Mouse (Mus musculus): ENCODE results near the gene Cdon.
"Not testable (repeated sequence)": the region's sequence is repeated elsewhere in the genome, so short reads cannot be mapped to it uniquely, and the experiment has no call there.

Gene Cdon

DNA sequence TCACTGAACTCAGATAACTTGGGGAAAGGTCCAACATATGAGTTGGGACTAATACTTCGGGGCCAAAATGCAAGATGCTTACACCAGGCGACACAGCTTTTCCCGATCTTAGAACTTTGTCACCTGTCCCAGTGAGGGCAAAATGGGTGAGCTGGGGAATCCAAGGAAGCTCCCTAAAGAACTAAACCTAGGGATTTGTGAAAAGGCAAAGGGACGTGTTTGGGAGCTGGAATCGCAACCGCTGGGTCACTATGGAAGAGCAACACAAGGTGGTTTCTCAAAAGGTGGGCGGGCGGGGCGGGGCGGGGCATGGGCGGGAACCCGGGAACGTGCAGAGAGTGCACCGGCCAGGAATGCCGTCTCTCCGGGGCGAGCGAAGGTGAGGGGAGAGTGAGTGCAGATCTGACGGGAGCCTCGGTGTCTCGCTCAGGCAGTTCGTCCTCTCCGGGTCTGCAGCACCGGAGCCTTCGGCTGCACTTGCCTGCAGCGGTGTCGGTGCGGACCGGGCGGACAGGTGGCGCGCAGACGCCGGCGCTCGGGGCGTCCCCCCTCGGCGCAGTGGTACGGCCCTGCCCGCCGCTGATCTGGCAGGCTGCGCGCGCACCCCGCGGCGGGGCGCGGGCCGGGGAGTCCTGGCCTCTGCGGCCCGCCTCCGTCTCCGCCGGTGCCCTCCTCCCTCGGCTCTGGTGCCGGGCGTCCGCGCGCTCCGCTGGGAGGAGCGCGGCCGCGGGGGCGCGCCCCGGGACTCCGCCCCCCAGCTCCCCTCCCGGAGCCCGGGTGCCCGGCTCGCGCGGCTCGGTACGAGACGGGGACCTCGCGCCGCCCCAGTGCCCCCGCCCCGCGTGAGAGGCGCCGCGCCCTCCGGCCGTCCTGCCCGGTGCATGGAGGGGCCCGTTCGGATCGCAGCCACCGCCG lies at the start of gene Cdon:
Cdon (plus strand) TSS at position 324 of the 915 bp plus-strand sequence.
- peak; percentile 88 to 89 for DNase-seq (ENCODE audit: low spot score in 2 of 2)

DNA sequence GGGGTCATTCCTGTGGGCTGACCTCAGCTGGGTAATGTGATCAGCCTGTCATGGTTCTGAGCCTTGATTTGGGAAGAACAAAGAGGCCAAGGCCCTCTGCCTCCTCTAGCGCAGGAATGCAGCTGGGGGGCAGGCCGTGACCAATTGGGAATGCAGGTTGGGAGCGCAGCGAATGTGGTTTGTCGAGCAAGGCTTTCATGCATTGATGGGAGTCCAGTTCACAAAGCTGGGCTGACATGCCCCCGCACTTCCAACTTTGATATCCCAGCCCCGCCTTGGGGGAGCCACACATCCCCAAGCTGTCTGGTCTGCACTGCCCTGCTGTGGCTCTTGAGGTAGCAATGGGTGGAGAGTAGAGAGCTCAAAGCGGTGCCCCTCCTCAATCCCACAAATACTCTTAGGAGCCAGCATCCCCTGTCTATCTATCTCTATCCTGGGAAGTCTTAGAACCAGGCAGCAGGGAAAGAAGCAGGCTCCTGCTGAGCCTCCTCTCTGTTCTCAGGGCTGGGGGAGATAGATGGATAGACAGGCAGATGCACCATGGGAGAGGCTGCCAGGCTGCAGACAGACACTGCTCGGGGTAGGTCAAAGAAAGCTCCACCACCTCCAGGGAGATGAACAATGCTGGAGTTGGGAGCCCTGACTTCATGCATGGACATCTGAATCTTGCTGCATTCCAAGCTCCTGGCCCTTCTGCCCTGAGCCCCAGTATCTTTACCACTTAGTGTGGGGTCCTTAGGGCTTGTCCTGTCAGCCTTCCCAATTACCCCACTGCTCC lies 48.4 kb upstream of the Cdon start:
- no peak for DNase-seq (ENCODE audit: low spot score in 2 of 2)

DNA sequence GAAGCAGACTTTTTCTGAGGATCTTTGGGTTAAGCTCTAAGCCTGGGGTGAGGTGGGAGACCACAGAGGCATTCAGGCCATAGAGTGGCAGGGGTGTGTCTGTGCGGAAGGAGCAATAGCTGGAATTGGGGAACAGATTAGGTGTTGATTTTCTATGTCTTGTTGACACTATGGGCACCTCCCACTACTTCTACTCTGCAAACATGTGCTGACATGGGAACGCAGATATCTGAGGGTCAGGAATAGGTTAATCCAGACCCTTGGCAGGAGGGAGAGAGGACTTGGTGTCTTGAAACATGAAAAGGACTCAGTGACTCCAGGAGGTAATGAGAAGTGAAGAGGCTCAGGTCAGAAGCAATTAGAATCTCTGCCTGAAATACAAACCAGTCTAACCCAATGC lies 43.0 kb upstream of the Cdon start:
- DNase-seq (ENCODE audit: low spot score in 2 of 2) = no peak

DNA sequence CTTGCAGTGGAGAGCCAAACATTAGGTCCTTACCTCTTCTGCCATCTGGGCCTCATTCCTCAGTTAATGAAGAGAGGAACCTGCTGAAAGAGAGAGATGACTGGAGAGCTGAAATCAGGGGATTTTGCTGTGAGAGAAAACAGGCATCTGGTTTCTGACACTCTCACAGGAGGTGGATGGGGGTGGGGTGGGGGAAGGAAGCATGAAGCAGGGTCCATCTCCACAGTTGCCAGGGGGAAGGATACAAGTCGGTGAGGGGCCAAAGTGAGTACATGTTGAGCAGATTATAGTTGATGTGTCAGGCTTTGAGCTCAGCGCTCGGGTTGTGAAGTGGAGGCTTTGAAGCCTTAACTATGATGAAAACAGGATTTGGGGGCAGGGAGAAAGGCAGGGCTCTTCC lies 41.9 kb upstream of the Cdon start:
- DNase-seq (ENCODE audit: low spot score in 2 of 2) = no peak

DNA sequence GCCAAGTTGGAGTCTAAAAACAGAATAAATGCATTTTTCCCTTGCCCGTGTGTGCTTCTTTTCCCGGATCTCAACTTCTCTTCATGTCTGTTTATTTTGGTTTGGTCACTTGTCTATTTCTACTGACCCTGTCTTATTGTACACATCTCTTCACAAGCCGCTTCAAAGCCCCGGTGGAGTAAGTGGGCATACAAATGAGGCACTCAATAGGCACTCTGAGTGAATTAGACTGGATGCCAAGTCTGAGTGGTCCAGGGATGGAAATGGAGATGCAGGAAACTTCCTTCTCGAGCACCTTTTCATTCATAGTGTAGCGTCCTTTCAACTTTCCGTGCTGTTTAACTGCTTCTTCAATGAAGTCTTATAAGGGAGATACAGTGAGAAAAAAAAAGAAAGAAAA lies 21.0 kb upstream of the Cdon start:
- DNase-seq (ENCODE audit: low spot score in 2 of 2) = no peak

DNA sequence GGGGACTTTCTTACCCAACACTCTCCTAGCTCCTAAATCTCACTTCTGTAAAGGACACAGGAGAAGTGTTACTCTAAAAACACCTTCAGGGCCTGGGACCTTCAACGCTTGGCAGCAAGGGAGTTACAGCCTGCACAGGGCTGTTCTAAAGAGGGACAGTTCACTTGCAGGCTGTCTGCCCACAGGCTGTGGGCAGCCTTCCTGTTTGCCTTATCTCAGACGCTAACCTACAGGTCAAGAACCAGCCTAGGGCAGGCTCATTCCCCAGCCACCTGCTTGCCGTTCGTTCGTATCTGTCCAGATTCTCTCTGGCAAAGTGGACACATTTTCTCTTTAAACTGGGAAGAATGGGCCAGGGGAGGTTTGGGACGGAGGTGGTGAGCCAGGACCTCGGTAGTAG lies 20.5 kb upstream of the Cdon start:
- DNase-seq (ENCODE audit: low spot score in 2 of 2) = no peak

DNA sequence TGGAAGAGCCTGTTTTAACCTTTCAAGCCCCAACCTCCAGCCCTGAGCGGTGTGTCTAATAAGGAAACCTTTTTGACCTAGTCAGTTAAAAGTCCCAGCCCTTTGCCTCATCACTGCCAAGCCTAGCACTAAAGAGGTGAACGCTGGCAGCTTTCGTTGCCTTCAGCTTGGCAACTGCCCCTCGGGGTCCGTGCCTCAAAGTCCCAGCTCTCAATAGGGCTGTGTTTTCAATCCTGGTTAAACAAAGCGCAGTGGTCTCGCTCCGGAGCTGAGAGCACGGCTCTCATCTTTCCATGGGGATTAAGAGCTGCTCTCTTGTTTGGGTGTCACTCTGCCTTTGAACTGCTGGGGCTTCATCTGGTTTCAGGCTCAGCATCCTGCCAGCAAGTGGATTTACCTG lies 20.1 kb upstream of the Cdon start:
- DNase-seq (ENCODE audit: low spot score in 2 of 2) = no peak

DNA sequence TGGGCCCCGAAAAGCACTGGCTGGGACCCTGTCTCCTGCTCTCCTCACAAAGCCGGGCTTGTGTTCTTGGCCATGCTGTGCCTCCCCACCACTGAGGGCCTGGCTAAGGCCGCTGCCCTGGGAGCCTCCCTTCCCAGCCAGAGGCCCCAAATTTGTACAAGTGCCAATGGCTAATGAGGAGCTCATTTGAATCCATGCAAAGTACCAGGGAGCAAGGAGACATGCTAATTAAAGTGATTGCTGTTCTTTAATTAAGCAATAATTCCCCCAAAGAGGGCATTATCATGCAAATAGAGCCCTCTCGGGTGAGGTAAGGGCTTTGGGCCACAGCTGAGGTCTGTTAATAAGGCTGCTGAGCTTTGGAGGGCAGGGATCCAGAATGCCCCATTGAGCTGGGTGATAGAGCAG lies 18.3 kb upstream of the Cdon start:
- DNase-seq (ENCODE audit: low spot score in 2 of 2) = no peak

DNA sequence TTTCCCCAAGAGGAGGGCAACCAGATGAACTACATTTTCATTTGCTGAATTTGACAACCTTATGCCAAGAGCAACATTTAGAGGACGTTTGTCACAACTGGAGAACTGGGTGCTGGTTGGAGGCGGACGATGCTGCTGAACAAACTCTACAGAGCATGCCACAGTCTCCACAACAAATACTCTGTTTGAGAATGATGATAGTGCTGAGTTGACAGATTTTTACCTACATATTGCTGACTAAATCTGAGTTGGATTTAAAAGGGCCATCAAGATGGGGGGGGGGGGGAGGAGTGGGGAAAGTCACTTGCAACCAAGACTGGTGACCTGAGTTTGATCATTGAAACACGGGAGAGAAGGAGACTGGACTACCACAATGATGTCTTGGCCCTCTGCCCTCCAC lies 17.4 kb upstream of the Cdon start:
- DNase-seq (ENCODE audit: low spot score in 2 of 2) = no peak

DNA sequence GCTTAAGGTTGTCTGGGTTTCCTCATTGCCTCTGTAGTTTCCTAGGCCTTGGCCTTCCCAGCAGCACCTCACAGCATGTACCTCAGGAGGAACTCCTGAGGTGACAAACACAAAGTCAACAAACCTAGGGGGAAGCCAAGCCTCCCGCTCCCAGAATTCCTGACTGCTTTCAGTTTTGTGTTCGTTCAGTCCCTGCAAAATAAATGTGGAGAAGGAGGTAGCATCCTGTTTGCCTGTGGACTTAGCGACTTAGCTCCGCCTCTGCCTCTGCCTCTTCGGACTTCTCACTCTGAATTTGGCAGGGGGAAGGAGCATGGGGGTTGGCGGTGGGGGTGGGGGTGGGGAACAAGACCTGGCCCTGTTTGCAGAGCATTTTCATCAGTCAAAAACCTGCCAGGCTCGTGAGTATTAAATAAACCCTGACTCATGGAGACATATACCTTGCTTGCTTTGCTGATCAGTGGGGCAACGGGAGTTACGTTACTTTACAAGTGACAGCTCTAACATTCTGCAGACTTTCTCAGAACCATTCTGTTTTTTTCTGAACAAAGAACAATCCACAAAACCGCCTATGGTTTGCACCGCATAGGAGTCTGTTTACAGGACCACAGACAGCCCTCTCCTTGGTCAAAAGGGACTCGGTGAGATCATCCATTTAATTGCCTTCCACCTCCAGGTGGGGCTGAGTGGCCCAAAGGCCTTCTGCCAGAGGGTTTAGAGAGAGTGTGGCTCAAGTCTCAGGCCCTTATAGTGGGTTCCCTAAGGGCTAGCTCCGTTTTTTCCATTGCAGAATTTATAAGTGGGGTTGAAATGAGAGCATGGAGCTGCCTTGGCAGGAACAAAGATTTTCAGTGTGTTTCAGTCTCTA lies 15.7 kb upstream of the Cdon start:
- DNase-seq (ENCODE audit: low spot score in 2 of 2) = no peak

DNA sequence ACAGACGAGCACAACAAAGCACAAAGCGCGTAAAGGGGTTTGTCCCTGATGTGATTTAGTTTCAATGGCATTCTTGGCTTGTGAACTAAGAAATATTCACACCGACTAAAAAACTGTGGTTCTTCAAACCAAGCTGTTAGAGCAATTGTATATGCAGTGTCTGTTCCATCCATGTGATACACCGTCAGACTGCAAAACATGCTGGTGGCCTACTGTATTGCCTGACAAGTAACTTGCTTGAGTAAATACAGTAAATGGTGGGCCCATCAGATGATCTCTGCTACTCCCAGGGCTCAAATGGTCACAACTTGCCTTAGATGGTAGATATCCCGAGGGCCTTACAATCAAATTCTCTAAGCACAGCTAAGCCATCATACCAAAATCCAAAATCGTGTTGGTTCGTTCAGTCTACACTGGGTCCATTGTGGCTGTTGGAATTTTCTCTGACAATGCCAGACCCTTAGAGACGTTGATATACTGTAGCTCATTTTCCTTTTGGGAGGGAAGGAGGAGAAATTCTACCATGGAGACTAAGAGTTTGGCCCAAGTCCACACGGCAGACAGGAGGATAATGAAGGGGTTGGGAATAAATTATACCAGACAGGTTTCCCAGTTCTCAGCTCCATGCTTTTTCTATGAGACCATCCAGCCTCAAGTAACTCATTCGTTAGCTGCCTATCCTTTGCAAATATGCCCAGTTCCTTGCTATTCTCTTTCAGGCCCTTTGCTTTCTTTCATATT lies 9.5 kb upstream of the Cdon start:
- no peak for DNase-seq (ENCODE audit: low spot score in 2 of 2)

DNA sequence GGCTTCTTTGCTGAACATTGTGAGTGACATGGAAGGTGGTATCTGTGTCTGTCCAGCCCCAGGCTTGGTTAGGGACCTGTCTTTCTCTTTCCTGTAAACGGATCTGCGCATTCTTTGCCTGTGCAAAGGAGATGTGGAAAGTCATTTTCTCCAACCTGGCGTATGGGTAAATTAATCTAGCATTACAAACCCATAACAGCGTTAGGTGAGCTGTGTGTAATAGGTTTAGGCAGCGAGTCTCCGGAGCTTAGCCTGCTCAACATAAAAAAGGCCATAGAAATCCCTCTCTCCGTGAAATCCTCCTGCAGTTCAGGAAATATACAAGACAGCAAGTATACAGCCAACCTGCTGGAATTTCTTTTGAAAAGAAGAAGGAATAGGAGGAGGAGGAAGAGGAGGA lies 9.0 kb upstream of the Cdon start:
- DNase-seq (ENCODE audit: low spot score in 2 of 2) = no peak

DNA sequence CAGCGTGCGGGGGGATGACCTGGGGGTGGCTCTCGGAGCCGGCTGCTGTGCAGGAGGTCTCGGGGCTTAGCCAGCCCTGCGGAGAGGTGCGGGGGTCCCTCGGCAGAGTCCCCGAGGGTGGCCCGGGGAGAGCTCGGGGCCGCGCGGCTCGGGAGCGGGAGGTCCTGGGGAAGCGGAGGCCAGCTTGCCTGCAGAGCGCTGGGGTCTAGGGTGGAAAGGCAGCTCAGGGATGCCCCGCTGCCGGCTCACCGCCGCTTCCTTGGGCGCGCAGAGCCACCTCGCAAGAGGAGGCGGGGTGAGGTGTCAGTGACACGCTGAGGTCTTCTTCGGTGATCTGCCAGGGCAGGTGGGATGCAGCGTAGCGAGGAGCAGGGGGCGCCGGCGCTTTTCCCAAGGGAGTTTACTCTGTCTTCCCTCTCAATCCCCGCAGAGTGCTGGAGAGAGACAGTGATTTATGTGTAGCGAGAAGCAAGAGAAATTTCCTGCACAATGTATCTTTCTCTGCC lies 855 bp downstream of the Cdon start:
- peak; percentile 29 for DNase-seq (ENCODE audit: low spot score in 2 of 2)

DNA sequence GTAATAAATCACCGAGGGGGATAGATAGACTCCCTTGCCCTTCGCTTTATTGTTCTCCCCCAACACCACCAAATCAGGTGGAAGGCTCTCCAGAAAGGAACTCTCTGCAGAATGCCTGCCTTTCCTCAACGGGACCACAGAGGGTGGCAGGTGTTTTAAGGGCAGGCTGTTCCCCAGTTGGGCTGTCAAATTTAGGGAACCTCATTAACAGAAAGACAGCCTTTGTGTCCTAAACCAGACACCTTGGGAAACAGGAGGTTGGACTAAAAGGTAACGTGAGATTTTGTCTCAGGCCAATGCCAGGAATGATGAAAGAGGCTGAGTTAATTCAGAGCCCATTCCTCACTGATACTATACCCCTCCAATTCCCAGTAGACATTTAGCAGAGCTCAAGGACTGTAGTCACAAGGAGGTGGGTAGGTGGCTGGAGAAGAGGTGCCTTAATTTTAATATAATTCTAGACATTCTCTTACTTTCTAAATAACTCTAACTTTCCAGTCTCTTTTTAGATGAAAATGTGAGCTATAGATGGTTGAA lies 1.5 kb downstream of the Cdon start:
- no peak for DNase-seq (ENCODE audit: low spot score in 2 of 2)

DNA sequence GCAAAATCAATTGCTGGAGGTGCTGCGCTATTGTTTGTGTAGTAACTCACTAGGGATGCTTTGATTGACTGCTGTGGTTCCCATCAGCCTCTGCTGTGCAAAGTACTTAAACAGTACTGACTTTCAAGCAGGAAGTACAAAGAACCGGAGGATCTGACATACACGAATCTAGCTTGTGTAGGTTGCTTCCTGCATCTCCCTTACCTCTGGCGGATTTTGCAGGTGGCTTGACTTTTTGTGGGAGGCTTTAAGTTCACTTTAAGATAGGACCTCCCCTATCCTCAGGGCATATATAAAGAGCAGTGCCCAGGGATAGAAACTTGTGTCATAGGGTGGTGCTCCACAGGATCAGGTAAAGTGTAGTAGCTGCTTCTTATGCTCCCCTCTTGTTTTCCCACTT lies 2.3 kb downstream of the Cdon start:
- peak; percentile 4 to 5 for DNase-seq (ENCODE audit: low spot score in 2 of 2)

DNA sequence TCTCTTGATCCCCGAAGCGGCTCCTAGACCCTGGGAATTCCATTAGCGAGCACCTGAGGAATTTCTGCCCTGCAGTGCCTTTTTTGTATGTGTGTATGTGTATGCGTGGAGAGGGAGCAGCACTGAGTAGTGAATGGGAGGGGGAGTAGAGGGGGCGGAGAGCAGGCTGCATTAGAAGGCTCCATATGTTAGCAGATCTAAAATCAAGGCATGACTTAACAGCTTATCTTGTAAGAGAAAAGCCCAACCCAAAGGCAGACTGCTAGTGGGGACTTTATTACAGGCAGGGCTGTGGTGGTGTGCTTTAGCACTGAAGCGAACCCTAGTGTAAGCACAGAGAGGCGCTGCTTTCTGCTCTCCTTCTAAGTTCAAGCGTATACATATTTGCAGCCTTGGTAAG lies 3.7 kb downstream of the Cdon start:
- no peak for DNase-seq (ENCODE audit: low spot score in 2 of 2)

DNA sequence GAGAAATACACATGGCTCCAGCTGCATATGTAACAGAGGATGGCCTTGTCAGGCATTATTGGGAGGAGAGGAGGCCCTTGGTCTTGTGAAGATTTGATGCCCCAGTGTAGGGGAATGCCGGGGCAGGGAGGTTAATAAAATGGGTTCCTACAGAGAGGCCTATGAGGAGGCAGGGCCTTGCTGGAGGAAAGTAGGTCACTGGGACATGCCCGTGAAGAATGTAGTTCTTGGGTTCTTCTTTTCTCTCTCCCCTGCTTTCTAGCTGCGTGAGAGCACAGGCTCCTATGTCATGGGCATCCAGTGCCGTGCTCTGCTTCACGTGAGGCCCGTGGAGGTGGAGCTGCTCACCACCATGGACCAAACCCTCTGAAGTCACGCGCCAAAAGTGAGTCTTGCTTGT lies 9.5 kb downstream of the Cdon start:
- no peak for DNase-seq (ENCODE audit: low spot score in 2 of 2)

DNA sequence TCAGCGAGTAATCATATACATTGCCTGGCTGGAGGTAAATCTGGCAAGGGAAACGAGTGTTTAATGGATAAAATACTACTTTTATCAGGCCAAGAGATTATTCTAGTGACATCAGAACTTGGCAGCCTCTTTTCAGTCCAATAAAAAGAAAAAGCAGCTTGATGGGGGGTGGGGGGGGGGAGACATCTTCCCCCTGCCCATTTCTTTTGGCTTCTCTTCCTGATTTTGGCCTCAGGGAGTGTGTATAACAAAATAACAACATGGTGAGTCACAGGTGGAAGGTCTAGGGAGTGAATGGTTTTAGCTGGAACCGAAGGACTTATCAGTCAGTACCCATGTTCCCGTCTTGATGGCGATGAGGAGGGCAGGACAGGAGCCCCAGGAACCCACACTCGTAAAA lies 10.5 kb downstream of the Cdon start:
- no peak for DNase-seq (ENCODE audit: low spot score in 2 of 2)

DNA sequence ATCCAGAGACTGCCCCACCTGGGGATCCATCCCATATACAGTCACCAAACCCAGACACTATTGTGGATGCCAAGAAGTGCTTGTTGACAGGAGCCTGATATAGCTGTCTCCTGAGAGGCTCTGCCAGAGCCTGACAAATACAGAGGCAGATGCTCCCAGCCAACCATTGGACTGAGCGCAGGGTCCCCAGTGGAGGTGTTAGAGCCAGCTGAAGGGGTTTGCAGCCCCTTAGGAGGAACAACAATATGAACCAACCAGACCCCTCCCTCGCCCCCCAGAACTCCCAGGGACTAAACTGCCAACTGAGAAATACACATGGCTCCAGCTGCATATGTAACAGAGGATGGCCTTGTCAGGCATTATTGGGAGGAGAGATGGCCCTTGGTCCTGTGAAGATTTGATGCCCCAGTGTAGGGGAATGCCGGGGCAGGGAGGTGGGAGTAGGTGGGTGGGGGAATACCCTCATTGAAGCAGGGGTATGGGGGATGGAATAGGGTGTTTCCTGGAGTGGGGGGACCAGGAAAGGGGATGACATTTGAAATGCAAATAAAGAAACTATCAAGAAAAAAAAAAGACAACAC lies 11.9 kb downstream of the Cdon start:
- DNase-seq (ENCODE audit: low spot score in 2 of 2) = not testable (repeated sequence)

DNA sequence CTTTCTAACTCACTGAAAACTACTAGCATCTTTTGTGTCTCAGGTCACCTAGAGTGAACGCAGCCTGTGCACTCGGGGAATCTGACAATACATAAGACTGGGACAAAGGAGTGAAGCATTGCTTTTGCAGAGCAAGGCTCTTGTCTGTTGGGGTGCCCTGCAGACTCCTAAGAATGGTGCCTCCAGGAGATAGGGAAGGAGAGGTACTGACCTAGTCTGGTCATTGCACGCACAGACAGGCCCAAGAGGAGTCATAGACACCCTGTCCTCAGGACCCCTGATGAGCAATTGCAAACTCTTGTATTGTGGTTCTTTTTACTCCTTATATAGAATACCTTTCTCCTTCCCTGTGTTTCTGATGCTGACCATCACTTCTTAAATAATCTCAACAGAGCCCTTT lies 13.4 kb downstream of the Cdon start:
- no peak for DNase-seq (ENCODE audit: low spot score in 2 of 2)

DNA sequence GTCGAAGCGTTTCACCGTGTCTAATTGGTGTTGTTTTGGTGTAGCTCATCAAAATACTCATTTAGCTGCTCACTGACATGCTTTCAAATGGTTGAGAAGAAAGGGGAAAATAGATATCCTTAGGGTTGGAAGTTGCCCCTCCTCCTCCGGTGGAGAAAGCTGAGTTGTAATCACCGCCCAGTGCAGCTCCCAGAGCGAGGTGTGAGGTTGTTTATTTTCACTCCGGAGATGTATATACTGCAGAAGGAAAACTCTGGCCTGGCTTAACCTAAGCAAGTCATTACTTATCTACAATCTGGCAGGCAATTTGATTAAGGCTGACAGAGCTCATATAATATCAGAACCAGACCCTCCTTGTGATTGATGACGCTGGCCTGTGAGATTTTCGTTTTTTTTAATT lies 14.6 kb downstream of the Cdon start:
- no peak for DNase-seq (ENCODE audit: low spot score in 2 of 2)
